Mouse (Mus musculus): ENCODE results near the gene Cyp2j13. TPM values are rescaled to one million over a fixed set of nuclear protein-coding genes. Genes with fewer than 3 reads are reported as not detected.

Cyp2j13 gene
- not detected for total RNA-seq (2023)

GRCm38 (mm10) chr4:96077261-96078125 is at the start of gene Cyp2j13:
Cyp2j13 (minus strand) TSS chr4:96077546.

Other genes starting within 250 kb of the Cyp2j13 start
- 32.8 TPM for gene Hook1, start 110.3 kb downstream of the Cyp2j13 start, total RNA-seq (2023)
- not detected for gene Cyp2j12, start 63.6 kb upstream of the Cyp2j13 start, total RNA-seq (2023)
- gene Cyp2j7, start 159.1 kb upstream of the Cyp2j13 start, total RNA-seq (2023) = not detected

Data from CD4-positive naive resting alpha-beta T cell, adult 57 days (primary cell).